Mouse (Mus musculus) CD4-positive helper T cell, adult 2 months (primary cell): ENCODE measurements around the gene Zfp354c.

Experiments used
- DNase-seq: peaks from one replicate; pipeline ENCODE4 v3.0.0-alpha.2; 2012; ENCODE audit warnings: low read depth, missing footprints, low spot score

Zfp354c gene

DNA sequence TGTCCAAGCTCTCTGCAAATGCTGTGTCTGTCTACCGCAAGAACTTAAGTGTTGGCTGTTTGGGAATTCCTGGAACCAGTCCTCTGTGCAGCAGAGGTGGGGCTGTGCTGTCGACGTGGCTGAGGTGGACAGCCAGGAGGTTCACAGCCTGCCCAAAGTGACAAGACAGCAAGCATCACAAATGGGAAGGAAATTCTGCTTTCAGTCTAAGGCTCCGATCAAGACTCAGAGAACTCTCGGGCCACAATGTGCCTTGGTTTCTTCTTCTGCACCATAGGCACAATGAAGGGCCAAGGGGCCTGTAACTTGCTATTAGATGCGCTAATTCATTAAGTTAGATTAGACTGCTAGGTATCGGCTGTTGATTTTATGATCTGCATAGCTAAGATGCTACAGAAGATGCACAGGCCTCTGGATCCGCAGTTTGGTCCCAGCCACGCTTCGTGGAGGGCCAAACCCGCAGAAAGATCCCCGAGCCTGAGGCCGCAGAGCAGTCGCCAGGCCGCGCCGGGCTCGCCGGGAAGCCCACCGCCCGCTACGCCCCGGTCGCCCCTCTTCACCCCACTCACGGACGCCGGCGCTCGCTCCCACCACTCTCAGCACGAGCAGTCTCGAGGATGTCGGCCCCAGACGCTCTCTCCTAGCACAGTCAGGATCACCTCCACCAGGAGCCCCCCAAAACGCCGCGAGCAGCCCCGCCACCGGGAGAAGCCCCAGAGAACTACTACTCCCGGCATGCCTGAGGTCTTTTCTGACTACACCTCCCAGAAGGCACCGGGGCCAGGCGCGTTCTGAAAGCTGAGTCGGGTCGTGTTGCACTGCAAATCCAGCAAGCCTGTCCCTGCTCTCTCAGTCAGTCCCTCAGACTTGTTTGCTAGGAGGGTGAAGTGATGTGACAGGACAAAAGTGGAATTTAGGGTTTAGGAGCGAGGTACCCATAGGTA lies at the start of gene Zfp354c:
Gene Zfp354c (minus strand): TSS at position 715 of the 944 bp plus-strand sequence.
- peak; percentile 72 for DNase-seq

DNA sequence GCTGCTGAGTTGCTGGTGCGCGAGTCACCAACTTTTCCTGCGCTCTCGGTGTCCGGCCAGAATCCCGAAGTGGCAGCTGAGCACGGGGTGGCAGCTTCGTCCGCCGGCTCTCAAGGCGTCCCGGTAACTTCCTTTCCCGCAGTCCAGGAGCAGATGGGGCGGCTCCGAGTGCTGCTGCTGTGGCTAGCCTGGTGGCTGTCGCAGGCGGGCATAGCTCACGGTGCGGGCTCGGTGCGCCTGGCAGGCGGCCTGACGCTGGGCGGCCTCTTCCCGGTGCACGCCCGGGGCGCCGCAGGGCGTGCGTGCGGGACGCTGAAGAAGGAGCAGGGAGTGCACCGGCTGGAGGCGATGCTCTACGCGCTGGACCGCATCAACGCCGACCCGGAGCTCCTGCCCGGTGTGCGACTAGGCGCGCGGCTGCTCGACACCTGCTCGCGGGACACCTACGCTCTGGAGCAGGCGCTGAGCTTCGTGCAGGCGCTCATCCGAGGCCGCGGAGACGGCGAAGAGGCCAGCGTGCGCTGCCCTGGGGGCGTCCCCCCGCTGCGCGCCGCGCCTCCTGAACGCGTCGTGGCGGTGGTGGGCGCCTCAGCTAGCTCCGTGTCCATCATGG lies 23.6 kb upstream of the Zfp354c start:
- peak; percentile 28 for DNase-seq

GRCm38 (mm10) chr11:50850177-50850735 lies 22.7 kb upstream of the Zfp354c start, which contains the start of gene Grm6:
Grm6 (plus strand) TSS chr11:50850685.
- DNase-seq, result peak; percentile 23

GRCm38 (mm10) chr11:50849310-50849709 lies 21.8 kb upstream of the Zfp354c start:
- DNase-seq, result no peak

DNA sequence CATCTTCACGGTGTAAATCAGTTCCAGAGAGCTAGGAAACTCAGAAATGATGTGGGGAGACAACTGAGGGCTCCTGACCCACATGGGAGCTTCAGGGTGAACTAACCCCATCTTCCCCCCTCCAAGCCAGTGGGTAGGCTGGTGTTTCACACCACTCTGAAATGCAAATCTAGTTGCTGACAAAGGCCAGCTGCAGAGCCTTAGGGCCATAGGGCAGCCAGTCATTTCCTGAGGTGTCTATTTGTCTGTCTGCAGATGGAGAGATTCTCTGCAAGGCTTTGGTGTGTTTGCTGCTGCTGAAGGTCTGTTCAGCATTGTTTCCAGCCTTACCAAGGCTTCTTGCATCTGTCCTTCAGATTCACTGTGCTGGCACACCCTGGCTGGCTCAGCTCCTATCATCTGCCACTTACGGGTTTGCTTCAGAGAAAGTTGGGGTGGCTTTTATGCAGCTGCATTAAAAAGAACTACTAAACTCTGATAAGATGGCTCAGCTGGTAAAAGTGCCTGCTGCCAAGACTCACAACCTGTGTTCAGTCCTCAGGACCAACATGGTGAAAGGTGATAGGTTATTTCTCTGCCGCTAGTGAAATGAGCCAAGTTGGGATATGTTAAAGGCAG lies 21.1 kb upstream of the Zfp354c start:
- no peak for DNase-seq

GRCm38 (mm10) chr11:50847047-50847446 lies 19.5 kb upstream of the Zfp354c start:
- no peak for DNase-seq

DNA sequence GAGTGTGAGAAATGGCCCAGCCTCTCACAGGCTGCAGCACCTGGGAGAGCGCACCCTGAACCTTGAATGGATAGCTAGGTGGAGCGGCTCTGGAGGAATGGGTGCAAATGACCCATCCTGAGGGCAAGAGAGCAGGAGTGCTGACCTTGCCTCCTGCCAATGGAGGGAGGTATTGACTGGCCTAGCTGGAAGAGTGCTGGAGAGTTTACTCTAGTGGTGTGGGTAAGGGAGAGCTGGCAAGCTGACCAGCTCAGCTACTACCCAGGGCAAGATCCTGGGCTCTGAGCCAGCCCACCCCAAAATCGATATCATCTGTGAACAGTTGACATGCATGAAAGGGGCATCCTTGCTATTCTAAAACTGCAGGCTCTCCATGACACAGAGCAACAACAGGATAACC lies 18.4 kb upstream of the Zfp354c start:
- DNase-seq, result no peak

DNA sequence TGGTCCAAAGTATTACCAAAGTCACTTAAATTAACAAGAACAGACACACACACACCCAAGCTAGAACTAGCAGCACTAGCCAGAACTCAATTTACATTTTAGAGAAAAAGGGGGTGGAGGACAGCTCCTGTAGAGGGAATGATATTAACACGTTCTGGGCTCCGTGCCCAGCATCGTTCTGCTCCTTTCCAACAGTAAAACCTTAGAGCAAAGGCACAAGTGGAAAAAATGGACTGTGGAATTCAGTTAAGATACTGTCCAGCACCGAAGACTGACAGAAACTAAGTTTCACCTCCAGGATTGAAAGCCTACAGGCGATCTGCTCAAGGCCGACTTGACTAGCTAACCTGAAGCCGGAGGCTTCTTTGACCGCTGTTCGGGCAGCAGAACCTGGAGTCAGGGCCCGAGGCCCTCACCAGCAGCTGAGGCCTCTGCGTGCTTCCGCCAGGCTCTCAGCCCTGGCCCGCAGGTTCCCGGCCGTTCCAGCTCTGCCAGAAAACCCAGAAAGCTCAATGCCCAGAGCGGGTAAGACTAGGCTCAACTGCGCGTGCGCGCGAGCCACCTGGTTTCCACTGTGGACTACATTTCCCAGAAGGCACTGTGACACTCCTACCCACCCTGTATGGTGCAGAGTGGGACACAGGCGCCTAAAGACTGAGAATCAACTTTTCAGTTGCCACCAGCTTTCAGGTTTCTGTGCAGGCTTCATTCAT lies 13.7 kb upstream of the Zfp354c start, which contains the start of gene Zfp879:
Gene Zfp879 (minus strand): TSS at position 530 of the 713 bp plus-strand sequence.
- peak; percentile 79 for DNase-seq

- peak; percentile 80 for DNase-seq
Observed at GRCm38 (mm10) chr11:50835727-50836126, 8.2 kb upstream of the Zfp354c start.

DNA sequence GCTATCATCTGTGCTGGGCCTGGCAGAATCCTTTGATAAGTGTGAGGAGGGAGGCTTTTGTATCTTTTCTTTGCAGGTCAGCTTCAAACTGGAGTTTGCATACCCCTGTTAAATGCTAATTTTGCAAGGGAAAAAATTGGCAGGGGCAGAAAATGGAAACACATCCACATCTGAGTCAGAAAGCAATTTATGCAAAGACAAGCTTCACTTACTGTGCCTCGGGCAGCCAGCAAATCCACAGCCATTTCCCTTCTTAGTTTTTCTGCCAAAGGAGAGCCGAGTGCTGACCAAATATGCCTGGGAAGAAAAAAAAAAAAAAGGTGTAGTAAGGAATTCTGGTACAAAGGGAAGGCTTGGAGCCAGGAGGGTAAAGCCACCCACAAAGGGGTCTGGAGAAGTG lies 1.3 kb downstream of the Zfp354c start:
- DNase-seq, result no peak

- no peak for DNase-seq
Observed at GRCm38 (mm10) chr11:50814233-50814632, 13.3 kb downstream of the Zfp354c start.

DNA sequence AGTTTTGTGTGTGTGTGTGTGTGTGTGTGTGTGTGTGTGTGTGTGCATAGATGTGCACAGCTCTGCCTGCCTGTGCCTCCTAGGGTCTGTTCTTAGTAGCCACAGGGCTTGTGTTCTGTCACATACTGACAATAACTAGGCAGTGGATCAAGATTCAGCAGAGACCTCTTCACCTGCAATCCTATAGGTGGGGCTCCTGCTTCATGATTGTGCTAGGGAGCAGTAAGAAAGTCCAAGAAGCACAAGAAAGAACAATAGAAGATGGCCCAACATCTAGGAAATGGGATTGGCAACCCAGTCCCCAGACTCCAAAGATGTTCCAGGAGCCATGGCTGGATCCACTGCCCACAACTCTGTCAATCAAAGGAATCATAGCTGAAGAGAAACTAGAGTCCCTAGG lies 28.7 kb downstream of the Zfp354c start:
- peak; percentile 12 for DNase-seq

DNA sequence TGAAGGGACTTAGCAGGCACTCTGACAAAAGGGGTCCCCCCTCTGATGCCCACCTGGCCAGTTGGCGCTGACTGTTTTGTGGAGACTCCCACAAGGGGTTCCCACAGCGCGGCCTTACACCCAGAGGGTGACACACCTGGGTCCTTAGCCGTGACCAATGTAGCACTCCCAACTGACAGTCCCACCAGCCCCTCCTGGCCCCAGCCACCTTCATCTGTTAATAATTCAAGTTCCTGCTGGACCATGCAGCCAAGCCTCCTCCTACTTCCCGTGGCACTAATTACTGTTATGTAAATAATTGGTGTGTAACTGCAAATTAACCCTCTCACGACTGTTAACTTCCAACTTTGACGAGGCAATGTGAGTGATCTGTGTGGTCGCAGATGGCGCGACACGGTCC lies 29.9 kb downstream of the Zfp354c start:
- no peak for DNase-seq

GRCm38 (mm10) chr11:50771006-50771405 lies 56.5 kb downstream of the Zfp354c start:
- no peak for DNase-seq

DNA sequence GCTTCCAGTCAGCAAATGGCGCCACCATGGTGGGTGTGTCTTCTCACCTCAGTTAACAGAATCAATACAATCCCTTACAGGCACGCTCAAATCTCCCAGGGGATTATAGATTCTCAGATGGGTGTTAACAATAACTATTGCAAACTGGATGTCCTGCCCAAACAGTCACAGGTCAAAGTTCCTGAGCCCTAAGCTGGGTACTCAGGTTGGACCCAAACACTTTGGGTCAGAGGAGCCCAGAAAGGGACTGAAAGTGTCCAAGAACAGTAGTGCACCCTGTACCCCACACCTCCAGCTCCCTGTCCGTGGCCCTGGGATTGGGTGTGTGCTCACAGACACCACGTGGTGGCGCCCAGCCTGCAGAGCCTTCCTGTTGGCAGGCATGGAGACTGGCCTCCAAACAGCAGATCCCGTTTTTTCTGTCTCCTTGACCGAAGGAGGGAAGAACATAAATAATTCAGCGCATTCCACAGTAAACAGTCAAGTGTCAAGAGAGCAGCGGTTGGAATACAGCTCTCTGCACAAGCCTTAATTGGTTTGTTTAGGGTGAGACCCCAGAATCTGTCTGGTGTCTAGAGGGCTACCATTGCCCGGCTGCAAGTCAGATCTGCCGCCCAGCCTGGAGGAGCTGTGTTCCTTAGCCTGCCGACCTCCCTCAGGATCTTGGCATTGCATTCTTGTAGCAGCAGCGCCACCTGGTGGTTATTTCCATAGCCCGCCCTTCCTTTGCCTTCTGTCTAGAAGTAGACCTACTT lies 58.4 kb downstream of the Zfp354c start:
- peak; percentile 57 for DNase-seq

GRCm38 (mm10) chr11:50767039-50767438 lies 60.5 kb downstream of the Zfp354c start:
- DNase-seq, result peak; percentile 26

DNA sequence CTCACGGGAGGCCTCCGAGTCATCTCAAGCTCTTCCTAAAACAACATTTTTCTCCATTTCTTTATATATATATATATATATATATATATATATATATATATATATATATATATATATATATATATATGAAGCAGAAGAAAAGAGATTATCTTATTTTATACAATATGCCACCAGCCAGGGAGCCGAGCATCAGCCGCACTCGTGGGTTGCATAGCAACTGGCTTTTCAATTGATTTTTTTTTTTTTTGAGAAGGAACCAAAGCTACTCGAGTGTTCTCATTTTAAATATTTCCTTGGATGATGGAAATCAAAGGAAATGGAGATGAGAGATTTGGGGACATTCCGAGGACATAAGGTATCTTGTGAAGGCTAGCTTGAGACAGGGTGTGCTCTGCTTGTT lies 61.1 kb downstream of the Zfp354c start:
- no peak for DNase-seq
